Mouse (Mus musculus) bone marrow macrophage, adult 2 months (primary cell): Measurements from ENCODE around the gene Gpatch8.

ENCODE experiments used
- CTCF ChIP-seq: IDR thresholded peaks from 2 replicates; pipeline ENCODE4 v1.5.1; 2012; ENCODE audit warnings: low read depth, mild to moderate bottlenecking, low read length, moderate library complexity
- POLR2A ChIP-seq: IDR thresholded peaks from 2 replicates; pipeline ENCODE4 v1.6.1; 2012; ENCODE audit warnings: mild to moderate bottlenecking, low read depth, low read length, borderline replicate concordance

- TF ChIP-seq CTCF (no peak), POLR2A (no peak)
Measured at GRCm38 (mm10) chr11:102567157-102567556, 11.0 kb upstream of the Gpatch8 start.
